Mouse (Mus musculus) gastrocnemius, postnatal 36 days (tissue): ENCODE results near the gene Tnnc1. TPM values are rescaled to one million over a fixed set of nuclear protein-coding genes. Genes with fewer than 3 reads are reported as not detected.

Experiments
- DNase-seq, 2 experiments: peaks; one replicate each; pipeline ENCODE4 v3.0.0; 2022
- intact Hi-C: fragments of 180-260 bp; cut with DNase I; formaldehyde crosslinking; loops from one replicate; pipeline ENCODE4 v1.15.1; 2025
- total RNA-seq, 2 experiments: library from RNA; stranded (reverse); gene quantifications; 2 replicates each; pipeline ENCODE4 v1.2.3; 2021

The Tnnc1 gene
- total RNA-seq, 2 experiments from 2014 or later: 121 to 774 TPM

DNA sequence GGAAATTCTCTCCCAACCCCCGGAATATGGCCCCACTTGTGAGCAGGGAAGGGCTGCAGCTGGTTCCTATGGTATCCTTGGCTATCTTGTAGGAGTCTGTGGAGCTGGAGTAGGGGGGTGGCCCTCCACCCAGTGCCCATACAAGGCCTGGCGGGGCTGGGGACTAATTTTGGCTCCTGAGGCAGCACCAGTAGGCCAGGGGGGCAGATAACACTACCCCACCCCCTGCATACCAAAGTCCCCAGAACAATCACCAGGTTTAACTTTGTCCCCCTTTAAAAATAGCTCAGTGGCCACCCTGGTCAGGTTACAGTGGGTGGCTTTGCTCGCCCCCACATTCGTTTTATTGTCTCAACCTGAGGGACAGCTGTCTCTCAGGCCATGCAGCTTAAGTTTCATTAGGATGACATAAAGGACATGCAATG lies 1.0 kb downstream of the Tnnc1 start:
- DNase-seq: no peak
- intact Hi-C loops: no loop called here

DNA sequence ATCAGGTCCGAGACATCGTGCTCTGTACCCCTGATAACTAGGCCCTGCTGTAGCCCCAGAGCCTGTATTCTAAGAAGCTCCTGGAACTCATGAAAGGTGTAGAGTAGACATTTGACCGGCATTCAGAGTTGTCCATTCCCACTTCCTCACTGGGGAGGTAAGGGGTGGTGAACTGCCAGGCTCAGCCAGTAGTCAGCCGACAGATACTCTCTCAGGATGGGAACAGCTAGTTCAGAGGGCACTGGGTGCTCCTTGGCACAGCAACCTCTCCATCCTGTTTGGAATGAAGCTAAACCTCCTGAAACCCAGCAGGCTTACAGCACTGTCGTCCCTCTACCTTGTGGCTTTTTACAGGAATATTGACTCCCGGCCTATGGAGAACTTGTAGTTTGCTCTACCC lies 3.7 kb downstream of the Tnnc1 start:
- intact Hi-C loops: no loop called here
- DNase-seq: no peak

DNA sequence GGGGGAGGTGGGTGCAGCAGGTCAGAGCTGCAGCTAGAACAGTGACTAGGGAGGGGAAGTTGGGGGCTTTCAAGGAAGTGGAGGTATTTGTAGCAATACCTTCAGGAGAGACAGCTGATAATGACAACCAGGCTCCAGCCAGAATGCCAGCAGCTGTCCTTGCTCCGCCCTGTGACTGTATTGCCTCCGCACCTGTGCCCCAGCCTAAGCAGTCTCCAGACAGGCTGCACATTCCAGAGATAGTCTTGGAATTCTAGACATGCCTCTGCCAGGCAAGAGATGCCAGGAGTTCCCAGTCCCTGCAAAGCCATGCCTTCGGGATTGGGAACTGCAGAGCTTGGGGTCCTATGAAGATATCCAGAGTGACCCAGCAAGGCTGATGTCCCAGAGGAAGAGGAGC lies 4.4 kb downstream of the Tnnc1 start:
- intact Hi-C loops: no loop called here
- DNase-seq: no peak

DNA sequence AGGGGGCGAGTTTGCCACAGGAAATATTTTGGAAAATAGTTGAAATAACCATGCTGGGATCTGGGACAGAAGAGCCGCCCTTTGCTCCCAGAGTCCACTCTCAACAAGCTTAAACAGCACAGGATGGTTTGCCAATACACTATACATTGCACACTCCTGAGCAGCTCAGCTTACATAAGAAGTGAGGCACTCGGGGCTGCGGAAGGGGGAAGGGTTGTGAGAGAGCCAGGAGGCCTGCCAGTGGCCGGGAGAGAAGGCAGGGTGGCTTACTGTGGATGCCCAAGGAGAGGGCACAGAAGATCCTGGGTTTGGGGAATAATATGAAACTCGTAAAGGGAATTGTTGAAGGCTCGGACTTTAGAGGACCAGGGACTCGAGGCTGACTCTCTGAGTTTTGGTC lies 5.8 kb downstream of the Tnnc1 start:
- intact Hi-C loops: no loop called here
- DNase-seq: no peak

DNA sequence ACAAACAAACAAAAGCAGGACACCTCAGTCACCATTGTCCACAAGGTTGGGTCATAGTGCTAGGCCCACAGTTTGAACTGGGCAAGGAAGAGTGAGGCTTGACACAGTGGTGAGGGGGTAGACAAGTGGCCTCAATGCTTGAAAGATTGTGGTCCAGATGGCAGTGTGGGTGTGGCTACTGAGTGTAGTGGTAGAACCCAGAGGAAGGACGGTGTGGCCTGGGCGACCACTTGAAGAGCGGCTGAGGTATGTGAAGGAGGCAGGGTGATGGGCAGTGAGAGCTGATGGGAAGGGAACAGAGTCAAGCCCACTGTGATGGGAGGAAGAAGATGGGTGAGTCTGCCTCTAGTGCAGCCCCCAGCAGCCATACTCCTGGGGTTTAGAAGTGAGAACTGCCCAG lies 6.6 kb downstream of the Tnnc1 start:
- intact Hi-C loops: loop anchor here (1.0 kb wide), 1 partner anchor 19 kb away; no protein-coding TSS in a partner anchor

DNA sequence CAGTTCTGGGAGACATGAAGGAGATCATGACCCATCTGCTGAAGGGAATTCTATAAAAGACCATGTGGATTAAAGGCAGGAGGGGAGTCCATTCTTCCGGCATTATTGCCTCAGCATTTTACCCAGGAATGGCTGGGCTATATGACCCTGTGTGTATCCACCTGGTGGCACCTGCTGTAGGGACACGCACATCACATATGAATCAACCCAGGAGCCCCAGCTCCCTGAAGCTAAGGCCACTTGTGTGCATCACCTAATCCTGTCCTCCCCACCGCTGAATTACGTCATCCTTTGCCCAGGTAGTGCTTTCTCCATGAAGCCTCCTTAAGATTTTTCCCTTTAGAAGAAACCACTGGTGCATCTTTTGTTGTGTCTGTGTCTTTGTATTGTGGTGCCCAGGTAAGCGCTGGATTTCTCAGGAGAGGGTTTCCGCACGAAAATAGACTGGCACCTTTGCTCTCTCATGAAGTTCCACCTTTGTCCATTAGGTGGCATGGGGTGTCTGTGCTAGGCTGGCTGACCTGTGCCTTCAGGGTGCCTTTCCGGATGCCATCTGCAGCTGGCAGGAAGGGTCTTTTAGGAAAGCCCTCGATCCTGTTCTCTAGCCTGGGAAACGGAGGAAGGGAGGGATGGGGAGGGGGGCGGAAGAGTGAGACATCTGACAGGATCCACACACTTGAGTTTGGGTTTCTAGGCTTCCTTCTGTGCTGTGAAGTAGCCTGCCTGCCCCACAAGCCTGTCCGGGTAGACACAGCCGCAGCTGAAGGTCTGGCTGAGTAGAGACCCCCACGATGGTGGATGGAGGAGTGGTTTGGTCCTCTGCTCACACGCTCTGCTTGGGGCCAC lies 7.3 kb downstream of the Tnnc1 start:
- DNase-seq: peak in 1 of 2 experiments; percentile 44
- intact Hi-C loops: loop anchor here (1.0 kb wide), 1 partner anchor 18 kb away; no protein-coding TSS in a partner anchor

More for the DNA sequence above, 6.6 kb downstream of the Tnnc1 start:
- DNase-seq: no peak

DNA sequence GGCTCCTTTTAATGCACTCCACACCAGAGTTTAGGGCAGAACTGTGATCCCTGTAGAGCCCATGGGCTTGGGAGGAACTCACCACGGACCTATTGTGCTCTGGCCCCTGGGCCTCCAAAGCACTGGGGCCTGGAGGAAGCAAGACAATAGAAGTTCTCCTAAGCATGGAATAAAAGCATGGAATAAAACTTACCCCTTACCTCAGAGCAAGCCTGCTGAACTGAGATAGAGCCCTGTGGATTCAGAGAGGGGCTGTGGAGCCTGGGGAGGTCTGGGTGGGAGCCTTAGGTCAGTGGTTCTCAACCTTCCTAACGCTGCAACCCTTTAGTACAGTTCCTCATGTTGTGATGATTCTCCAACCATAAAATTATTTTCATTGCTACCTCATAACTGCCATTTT lies 8.7 kb downstream of the Tnnc1 start, which contains the start of gene Nisch:
Gene Nisch, minus strand, starts transcription at position 101 of the 400 bp plus-strand sequence.
- intact Hi-C loops: no loop called here
- no peak for DNase-seq

DNA sequence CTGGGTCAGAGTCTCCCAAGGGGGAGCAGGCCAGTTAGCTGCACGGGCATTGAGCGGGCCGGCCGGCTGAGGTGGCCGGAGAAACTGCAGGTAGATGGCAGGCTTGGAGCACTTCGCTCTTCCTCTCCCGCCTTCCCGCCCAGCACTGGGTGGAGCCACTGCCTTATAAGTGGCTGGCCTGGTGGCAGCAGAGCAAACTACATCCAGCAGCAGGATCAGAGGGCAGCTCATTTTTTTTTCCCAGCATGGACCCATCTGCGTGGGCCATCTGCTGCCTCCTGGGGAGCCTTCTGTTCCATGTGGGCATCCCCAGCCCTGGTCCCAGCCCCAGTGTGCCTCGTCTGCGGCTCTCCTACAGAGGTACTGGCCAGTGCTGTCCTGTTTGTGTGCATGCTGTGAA lies 9.6 kb downstream of the Tnnc1 start, which contains the start of gene Sema3g:
Gene Sema3g, plus strand, starts transcription at position 195 of the 400 bp plus-strand sequence.
- no peak for DNase-seq
- intact Hi-C loops: no loop called here

DNA sequence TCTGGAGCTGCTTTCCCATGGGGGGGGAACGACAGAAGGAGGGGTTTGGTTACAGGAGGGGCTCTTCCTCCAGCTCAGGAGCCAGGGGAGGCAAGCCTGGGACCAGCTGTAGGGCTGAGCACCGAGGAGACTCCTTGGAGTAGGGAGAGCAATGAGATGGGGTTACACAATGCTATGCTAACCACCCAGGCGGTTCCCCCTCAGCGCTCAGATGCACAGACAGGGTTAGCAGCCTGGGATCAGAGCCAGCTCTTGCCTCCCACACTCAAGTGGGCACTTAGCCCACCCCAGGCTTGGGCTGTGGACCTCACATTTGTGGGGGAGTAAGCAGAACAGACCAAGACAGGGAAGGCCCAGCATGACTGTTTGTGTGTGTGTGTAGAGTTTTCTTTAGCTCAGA lies 18.9 kb downstream of the Tnnc1 start:
- peak; percentile 14 for DNase-seq
- intact Hi-C loops: no loop called here

DNA sequence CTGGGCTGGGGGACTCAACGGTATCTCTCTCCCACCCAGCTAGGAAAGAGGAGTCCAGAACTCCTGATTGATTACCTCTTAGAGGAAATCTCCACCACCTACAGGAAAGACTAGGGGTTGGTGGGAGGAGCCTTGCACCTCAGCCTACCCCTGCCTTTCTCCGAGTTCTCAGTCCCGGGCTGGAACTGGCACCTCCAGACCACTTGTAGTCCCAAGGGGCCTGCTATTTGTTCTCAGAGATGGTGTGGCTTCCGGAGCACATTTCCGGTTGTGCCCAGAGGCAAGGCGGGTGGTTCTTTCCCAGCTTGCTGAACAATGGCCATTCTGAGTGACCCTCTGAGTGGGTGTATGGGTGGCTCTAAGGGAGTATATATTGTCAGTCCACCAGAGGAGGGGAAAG lies 20.1 kb downstream of the Tnnc1 start:
- peak; percentile 7 to 9 for DNase-seq
- intact Hi-C loops: no loop called here

DNA sequence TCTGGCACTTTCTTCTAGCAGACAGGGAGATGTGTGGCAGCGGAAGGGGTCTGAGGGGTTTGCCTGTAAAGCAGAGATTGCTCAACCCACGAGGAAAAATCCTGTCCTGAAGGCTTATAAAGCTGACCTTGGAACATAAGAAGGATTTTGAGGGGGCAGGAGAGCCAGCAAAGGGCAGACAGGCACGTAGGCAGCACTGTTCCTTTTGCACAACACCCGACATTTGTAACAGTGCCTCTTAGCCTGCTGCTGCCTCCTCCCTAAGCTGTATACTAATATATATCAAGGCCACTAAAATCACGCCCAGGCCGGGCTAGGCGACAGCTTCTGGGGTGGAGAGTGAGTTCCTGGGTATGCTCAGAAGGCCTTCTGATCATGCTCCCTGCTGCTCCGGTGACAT lies 22.3 kb downstream of the Tnnc1 start:
- peak; percentile 1 to 10 for DNase-seq
- intact Hi-C loops: no loop called here

DNA sequence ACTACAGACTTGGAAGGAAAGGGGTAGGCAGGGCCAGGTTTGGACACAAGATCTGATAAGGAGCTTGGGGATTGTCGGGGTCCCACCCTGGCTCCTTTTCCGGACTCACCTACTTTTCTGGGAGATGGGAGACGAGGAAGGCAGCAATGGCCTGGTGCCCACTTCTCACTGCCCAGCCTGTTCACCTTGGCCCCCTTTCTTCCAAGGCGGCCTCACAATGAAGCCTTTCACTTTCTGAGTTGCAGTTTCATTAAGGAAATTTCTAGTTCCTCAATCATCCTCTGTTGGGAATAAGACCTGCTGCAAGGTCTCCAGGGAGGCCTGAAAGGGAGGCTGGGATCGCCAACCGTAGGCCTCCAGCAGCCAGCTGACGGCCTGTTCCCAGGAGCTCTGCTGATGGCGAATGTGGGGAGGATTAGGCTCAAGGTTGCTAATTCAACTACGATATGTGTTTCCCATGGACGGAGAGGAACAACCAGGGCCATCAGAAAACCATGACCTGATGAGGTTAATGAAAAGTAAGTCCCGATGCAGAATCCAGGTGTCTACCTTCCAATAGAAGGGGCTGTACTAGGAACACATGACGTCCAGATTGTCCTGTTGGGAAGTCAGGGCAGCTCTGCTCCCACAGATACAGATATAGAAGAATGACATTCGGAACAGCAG lies 24.4 kb downstream of the Tnnc1 start:
- intact Hi-C loops: loop anchor here (1.0 kb wide), 1 partner anchor 17 kb away; no protein-coding TSS in a partner anchor

DNA sequence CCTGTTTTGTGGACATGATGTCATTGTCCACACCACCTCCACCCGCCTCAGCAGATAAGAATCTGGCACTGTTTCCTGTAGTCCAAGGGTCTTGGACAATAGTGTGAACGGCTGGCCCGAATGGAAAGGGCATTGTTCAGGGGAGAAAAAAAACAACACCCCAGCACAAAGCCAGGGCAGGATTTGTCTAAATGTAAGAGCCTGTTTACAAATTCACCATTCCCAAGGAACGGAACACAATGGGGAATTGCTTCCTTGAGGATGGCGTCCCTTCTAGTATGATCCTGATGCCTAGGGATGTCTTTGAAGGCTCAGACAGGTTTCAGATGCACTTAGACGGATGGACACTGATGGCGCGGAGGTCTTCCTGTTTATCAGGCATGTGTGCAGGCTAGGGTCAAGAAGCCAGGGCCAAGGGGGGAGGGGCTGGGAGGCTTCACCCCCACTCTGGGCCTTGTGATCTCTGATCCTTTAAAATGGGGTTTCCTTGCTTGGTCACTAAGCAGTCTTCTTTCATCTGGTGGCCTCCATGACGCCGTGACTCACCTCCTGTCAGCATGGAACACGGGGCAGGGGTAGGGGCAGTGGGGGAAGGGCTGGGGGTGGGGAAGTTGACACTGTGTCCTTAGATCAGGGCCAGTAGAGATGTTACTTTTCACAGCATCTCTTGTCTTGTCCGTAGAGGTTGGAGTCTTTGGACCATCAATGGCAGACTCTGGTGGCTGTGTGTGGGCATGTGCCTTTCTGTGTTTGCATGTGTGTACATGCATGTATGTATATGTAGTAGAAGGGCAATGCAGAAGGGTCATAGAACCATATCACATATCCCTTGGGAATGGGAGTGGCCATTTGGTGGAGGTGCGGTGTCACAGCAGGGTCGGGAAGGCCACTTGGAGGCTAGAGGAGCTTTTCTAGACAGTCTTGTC lies 25.2 kb downstream of the Tnnc1 start:
- intact Hi-C loops: loop anchor here (1.0 kb wide), 1 partner anchor 18 kb away; no protein-coding TSS in a partner anchor
- peak; percentile 4 to 15 for DNase-seq

More for the DNA sequence above, 24.4 kb downstream of the Tnnc1 start:
- DNase-seq: peak; percentile 16 to 25

DNA sequence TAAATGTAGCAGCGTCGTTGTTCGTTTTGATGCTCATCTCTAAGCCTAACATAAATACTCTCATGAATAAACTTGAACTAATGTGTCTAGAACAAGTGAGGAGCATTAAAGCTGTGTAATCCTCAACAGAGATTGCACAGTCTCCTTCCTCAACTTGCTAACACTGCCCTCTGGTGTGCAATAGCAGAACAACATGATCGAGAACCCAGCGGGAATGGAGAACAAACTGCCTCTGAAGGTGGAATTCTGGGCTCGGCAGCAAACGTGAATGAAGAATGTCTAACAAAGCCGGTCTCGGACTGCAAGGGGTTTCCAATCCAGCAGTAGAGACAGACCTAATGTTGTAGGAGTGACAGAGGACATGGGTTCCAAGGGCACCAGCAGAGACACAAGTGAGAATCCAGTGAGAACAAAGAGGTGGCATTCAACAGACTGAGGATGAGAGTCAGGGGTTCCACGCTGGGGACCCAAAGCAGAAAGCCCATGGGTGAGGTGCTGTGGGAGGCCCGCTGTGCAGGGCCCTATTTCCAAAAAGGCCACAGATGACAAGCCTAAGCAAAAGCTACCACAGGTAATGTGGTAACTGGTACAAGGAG lies 26.0 kb downstream of the Tnnc1 start:
- intact Hi-C loops: loop anchor here (1.0 kb wide), 1 partner anchor 19 kb away; no protein-coding TSS in a partner anchor

DNA sequence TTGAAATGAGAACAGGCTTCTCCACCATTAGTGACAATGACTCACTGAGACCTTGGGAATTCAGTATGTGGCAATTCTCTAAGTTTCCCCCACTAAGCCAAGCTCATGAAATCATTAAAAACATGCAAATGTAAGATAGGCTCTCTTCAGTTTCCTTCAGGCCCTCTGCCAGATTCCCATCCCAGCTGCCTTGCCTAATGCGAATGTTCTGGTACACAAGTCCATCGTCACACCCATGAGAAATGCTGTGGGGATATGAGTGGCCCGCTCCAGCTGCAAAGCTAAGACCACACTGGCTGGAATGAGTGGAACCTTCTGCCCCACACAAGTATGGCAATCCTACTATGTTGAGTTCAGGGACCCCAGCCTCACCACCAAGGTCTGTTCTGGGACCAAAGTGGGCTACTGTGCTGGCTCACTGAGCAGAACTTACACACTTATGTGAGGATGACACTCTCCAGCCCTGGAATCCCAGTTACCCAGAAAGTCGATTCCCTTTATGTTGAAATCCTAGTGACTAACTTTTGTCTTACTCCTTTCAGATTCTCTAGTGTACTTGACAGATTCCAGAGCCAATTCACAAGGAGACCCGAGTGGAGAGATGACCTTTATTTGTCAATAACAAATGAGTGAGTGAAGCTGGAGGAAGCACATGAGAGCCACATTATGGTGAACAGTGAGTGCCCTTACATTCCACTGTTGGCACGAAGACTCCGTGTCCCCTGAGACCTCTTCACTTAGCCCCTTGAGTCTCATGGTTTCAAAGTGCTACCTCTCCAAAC lies 29.2 kb downstream of the Tnnc1 start:
- intact Hi-C loops: no loop called here
- peak; percentile 44 to 71 for DNase-seq

More for the DNA sequence above, 26.0 kb downstream of the Tnnc1 start:
- DNase-seq: peak; percentile 60 to 78

DNA sequence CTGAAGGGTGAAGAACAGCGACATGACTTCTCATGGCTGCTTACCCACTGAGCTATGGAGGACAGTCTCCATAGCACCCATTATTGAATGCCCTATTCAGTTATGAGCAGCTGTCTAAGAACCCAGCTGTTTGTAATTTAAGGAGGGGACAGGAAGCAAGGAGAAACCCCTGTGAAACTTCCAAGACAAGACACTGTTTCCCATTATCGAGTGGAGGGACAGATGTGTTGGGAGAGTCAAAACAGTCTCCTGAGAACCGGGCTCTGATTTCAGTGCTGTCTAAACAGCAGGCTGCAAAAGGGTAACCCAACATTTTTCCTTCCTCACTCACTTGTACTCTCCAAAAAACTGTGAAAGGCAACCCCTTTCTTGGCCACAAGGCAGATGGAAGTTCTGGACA lies 32.4 kb downstream of the Tnnc1 start:
- peak in 1 of 2 experiments; percentile 7 for DNase-seq
- intact Hi-C loops: no loop called here

DNA sequence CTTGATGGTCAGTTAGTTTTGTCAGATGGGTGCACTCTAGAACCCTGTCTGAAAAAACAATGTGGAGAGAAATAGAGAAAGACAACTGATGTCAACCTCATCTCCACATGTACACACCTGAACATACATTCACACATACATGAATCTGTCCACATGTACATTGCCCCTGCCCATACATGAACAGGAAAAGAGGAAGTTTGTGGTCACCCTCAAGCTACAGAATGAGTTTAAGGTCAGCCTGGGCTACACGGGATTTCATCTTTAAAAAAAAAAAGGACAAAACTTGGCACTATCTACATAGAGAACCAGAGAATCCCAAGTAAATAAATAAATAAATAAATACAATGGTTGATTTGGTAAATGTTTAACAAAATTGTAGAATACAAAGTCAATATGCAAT lies 36.7 kb downstream of the Tnnc1 start:
- intact Hi-C loops: no loop called here
- no peak for DNase-seq

DNA sequence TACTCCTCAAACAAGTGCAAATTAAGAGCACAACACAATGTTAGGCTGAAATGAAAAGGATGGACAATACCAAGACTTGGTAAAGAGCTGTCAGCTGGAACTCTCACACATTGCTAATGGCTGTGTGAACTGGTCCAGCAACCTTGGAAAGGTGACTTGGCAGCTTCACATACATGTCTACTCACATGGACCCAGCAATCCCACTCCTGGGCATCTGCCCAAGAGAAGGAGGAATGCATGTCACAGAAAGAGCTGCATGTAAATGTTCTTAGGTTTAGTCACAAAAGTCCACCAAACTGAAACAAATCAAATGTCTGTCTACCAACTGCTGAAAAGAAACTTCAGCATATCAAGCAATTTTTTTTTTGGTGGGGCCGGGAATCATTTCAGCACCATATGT lies 37.8 kb downstream of the Tnnc1 start:
- no peak for DNase-seq
- intact Hi-C loops: no loop called here

DNA sequence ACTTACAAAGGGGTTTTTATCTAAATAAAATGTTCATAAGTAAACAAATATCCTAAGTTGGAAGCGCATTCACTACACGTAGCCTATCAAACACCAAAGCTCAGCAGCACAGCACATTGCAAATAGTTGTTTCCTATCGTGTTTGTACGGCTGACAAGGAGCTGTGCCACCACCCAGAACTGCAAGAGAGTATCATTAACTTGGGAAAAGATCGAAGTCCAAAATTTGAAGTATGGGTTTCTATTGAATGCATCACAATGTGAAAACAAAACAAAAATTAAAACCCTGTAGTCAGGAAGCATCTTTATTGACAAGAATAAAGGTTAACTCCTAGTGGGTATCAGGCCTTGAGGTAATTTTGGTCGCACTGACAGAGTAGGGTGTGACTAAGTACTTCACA lies 40.3 kb downstream of the Tnnc1 start:
- DNase-seq: no peak
- intact Hi-C loops: no loop called here
